Mouse (Mus musculus) limb, embryonic 11.5 days (tissue): ENCODE measurements at regions not wholly inside any gene's neighbourhood (a gene's known extent, or its start where the extent isn't known, plus 50 kb on each side); places are given as distances from the start of the nearest gene placed in this dataset.
A peak's percentile ranks its signal among the peaks of the same experiment; 100 is the strongest.

Experiments used
- ATAC-seq: fragments of 200-750 bp; cut with Nextera tagmentation; 2 replicates; pipeline ENCODE4 v1.8.0; 2017; ENCODE audit warnings: low read depth; ENCODE audit not compliant: insufficient number of reproducible peaks, low FRiP score, low TSS enrichment
- DNase-seq: peaks from one replicate; pipeline ENCODE4 v3.0.0-alpha.2; 2015; ENCODE audit warnings: low spot score
- H3K27ac ChIP-seq: fragments of 300-500 bp; sonication (generic); replicated peaks from 2 replicates; pipeline ENCODE4 v1.5.1; 2014; ENCODE audit warnings: low read depth, mild to moderate bottlenecking, low read length
- H3K27me3 ChIP-seq: fragments of 300-500 bp; sonication (generic); 2 replicates; pipeline ENCODE4 v1.6.1; 2014; ENCODE audit warnings: mild to moderate bottlenecking, low read length, mixed read lengths; ENCODE audit not compliant: control insufficient read depth, insufficient read depth
- H3K36me3 ChIP-seq: fragments of 300-500 bp; sonication (generic); 2 replicates; pipeline ENCODE4 v1.6.1; 2014; ENCODE audit warnings: mild to moderate bottlenecking, low read length, moderate library complexity, mixed read lengths; ENCODE audit not compliant: control insufficient read depth, insufficient read depth
- H3K4me1 ChIP-seq: fragments of 300-500 bp; sonication (generic); 2 replicates; pipeline ENCODE4 v1.6.1; 2014; ENCODE audit warnings: low read length, mixed read lengths; ENCODE audit not compliant: control insufficient read depth, insufficient read depth
- H3K4me2 ChIP-seq: fragments of 300-500 bp; sonication (generic); 2 replicates; pipeline ENCODE4 v1.6.1; 2014; ENCODE audit warnings: low read depth, mild to moderate bottlenecking, moderate library complexity; ENCODE audit not compliant: severe bottlenecking
- H3K4me3 ChIP-seq: fragments of 300-500 bp; sonication (generic); 2 replicates; pipeline ENCODE4 v1.5.1; 2014; ENCODE audit warnings: low read depth, low read length
- H3K9ac ChIP-seq: fragments of 300-500 bp; sonication (generic); 2 replicates; pipeline ENCODE4 v1.6.1; 2014; ENCODE audit warnings: mild to moderate bottlenecking, low read length
- H3K9me3 ChIP-seq: fragments of 300-500 bp; sonication (generic); 2 replicates; pipeline ENCODE4 v1.6.1; 2016; ENCODE audit warnings: low read length; ENCODE audit not compliant: control insufficient read depth
- WGBS: fragments of 180-500 bp; shearing (Covaris S2); extraction: QIAGEN DNeasy Blood & Tissue Kit; methylation state at CpG from one replicate; pipeline ENCODE4 v1.1.7; 2014; 5-methylcytosine and 5-hydroxymethylcytosine counted together

- Histone ChIP-seq H3K4me2 (no peak overlapping the region), H3K27me3 (0 out of 2 replicates have a peak, but pooled peaks cover 6% of the 10 kb centered on the region), H3K4me3 (no peak overlapping the region), H3K4me1 (peaks cover 27% of the 10 kb centered on the region), H3K27ac (no peak overlapping the region), H3K9ac (no peak overlapping the region), H3K36me3 (no peaks in the 10 kb centered on the region), H3K9me3 (no peaks in the 10 kb centered on the region)
- ATAC-seq (no peak), DNase-seq (no peak)
- 67% methylated on average over 12 of the region's 12 CpGs for WGBS
Observed at GRCm38 (mm10) chr8:26840745-26841680, 136.1 kb upstream of the Zfp703 start.

GRCm38 (mm10) chr8:26843714-26844113 lies 133.4 kb upstream of the Zfp703 start:
- no peak overlapping the region for H3K4me3 ChIP-seq
- H3K9ac ChIP-seq = no peak overlapping the region
- ATAC-seq = no peak
- no peak overlapping the region for H3K4me2 ChIP-seq
- no peaks in the 10 kb centered on the region for H3K27me3 ChIP-seq
- H3K4me1 ChIP-seq = peaks cover 45% of the 10 kb centered on the region
- H3K36me3 ChIP-seq = no peaks in the 10 kb centered on the region
- WGBS = 31% methylated on average over 6 of the region's 6 CpGs
- H3K9me3 ChIP-seq = no peaks in the 10 kb centered on the region
- H3K27ac ChIP-seq = no peak overlapping the region
- DNase-seq = no peak

- no peak overlapping the region for H3K4me3 ChIP-seq
- no peak overlapping the region for H3K27ac ChIP-seq
- WGBS = 5% methylated on average over 8 of the region's 8 CpGs
- no peaks in the 10 kb centered on the region for H3K9me3 ChIP-seq
- H3K27me3 ChIP-seq = no peaks in the 10 kb centered on the region
- H3K4me2 ChIP-seq = no peak overlapping the region
- no peak overlapping the region for H3K9ac ChIP-seq
- H3K4me1 ChIP-seq = peaks cover 50% of the 10 kb centered on the region
- no peak for DNase-seq
- no peak for ATAC-seq
- H3K36me3 ChIP-seq = no peaks in the 10 kb centered on the region
Observed at GRCm38 (mm10) chr8:26844132-26844808, 132.9 kb upstream of the Zfp703 start.

- H3K4me1 ChIP-seq = peaks cover 51% of the 10 kb centered on the region
- no peaks in the 10 kb centered on the region for H3K9me3 ChIP-seq
- H3K27me3 ChIP-seq = no peaks in the 10 kb centered on the region
- WGBS = 67% methylated on average over 6 of the region's 6 CpGs
- no peak overlapping the region for H3K9ac ChIP-seq
- DNase-seq (no peak), ATAC-seq (no peak)
- H3K27ac ChIP-seq = no peak overlapping the region
- H3K36me3 ChIP-seq = no peaks in the 10 kb centered on the region
- H3K4me2 ChIP-seq = no peak overlapping the region
- no peak overlapping the region for H3K4me3 ChIP-seq
Observed at GRCm38 (mm10) chr8:26844809-26845143, 132.3 kb upstream of the Zfp703 start.

- H3K4me1 ChIP-seq = peaks cover 49% of the 10 kb centered on the region
- no peak overlapping the region for H3K9ac ChIP-seq
- H3K27ac ChIP-seq = no peak overlapping the region
- DNase-seq (no peak), ATAC-seq (no peak)
- no peak overlapping the region for H3K4me3 ChIP-seq
- no peaks in the 10 kb centered on the region for H3K36me3 ChIP-seq
- 54% methylated on average over 11 of the region's 11 CpGs for WGBS
- no peak overlapping the region for H3K4me2 ChIP-seq
- no peaks in the 10 kb centered on the region for H3K27me3 ChIP-seq
- H3K9me3 ChIP-seq = no peaks in the 10 kb centered on the region
Observed at GRCm38 (mm10) chr8:26845481-26846194, 131.5 kb upstream of the Zfp703 start.

GRCm38 (mm10) chr8:26847009-26847408 lies 130.1 kb upstream of the Zfp703 start:
- no peaks in the 10 kb centered on the region for H3K36me3 ChIP-seq
- H3K27ac ChIP-seq = no peak overlapping the region
- ATAC-seq (no peak), DNase-seq (no peak)
- H3K4me3 ChIP-seq = no peak overlapping the region
- no peaks in the 10 kb centered on the region for H3K9me3 ChIP-seq
- H3K9ac ChIP-seq = no peak overlapping the region
- 68% methylated on average over 9 of the region's 9 CpGs for WGBS
- H3K27me3 ChIP-seq = no peaks in the 10 kb centered on the region
- peaks cover 54% of the 10 kb centered on the region for H3K4me1 ChIP-seq
- no peak overlapping the region for H3K4me2 ChIP-seq

- H3K27ac ChIP-seq = peak overlapping the region; percentile 52; the same call in 1 of the 2 replicates
- DNase-seq = peak; percentile 76
Observed at GRCm38 (mm10) chr8:26848098-26848772, 128.9 kb upstream of the Zfp703 start.

More at GRCm38 (mm10) chr8:26848098-26848772, 128.9 kb upstream of the Zfp703 start:
- Histone ChIP-seq H3K27me3 (no peaks in the 10 kb centered on the region), H3K4me2 (peak overlapping the region; percentile 27; the same call in 1 of the 2 replicates), H3K4me1 (peaks cover 63% of the 10 kb centered on the region), H3K36me3 (no peaks in the 10 kb centered on the region), H3K4me3 (no peak overlapping the region), H3K9me3 (no peaks in the 10 kb centered on the region), H3K9ac (0 out of 2 replicates have a peak overlapping the region, but pooled peaks have one; percentile 27)
- ATAC-seq = peak; percentile 57; the same call in 1 of the 2 replicates
- WGBS = 26% methylated on average over 17 of the region's 17 CpGs
